Mouse (Mus musculus): ENCODE results near the gene 4632433K11Rik.
"Not testable (repeated sequence)": the region's sequence is repeated elsewhere in the genome, so short reads cannot be mapped to it uniquely, and the experiment has no call there.

The 4632433K11Rik gene

DNA sequence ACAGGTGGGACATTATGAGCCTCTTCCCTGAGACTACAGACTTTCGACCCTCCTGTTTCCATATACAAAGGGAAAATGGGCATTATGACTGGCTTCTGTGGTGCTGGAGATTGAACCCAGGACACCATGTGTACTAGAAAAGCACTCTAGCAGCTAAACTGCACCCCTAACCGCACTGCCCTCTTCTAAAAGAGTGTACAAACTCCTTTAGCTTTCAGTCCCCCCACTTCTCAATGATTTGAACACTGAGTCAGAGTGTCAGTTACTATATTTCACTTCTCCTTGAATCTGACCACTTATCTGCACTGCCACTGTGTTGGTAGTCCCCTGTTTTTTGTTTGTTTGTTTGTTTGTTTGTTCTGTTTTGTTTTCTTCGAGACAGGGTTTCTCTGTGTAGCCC, at the start of gene 4632433K11Rik:
Gene 4632433K11Rik (plus strand): TSS at position 301 of the 400 bp plus-strand sequence.
- DNase-seq (ENCODE audit: low read depth, low spot score) = no peak

DNA sequence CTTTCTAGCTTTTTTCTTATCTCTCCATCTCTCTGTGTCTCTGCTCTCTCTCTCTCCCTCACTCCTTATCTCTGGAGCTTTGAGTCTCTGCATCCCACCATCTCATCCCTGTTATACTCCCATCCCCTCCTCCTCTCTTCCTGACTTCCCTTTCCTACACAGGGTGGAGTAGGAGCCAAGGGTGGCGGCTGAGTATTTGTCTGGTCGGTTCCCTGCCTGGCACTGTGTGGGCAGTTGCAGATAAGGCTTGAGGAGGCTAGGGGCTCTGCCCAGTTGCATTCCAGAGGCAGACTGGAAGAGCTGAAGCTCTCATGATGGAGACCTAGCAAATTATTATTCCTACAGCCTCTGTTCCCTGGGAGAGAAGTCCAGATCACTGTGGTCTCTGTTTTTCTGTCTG, 45.7 kb upstream of the 4632433K11Rik start:
- DNase-seq (ENCODE audit: low read depth, low spot score) = no peak

DNA sequence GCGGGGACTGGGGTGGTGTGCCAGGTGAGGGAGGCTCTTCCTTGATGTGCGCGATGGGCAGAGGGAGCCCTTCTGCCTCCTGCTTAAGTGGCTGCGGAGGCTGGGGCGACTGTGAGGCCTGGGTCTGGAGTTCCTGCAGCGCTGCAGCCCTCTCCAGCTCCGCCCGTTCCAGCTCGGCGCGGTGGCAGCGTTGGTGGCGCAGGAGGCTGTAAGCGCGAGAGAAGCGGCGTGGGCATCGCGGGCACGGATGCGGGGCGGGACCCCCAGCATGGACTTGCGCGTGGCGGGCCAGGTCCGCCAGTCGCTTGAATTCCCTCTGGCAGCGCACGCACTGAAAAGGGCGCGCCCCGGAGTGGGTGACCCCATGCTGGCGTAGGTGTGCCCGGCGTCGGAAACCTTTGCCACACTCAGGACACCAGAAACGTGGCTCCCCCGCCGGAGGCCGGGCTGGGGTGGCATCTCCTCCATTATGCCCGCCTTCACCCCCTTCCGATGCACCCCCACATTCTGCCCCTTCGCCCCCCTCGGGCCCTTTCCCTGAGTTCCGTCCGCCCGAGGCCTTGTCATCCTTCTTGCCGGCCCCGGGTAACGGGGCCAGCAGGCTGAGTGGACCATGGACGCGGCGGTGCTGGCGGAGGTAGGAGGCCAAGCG, 40.4 kb upstream of the 4632433K11Rik start:
- no peak for DNase-seq (ENCODE audit: low read depth, low spot score)

DNA sequence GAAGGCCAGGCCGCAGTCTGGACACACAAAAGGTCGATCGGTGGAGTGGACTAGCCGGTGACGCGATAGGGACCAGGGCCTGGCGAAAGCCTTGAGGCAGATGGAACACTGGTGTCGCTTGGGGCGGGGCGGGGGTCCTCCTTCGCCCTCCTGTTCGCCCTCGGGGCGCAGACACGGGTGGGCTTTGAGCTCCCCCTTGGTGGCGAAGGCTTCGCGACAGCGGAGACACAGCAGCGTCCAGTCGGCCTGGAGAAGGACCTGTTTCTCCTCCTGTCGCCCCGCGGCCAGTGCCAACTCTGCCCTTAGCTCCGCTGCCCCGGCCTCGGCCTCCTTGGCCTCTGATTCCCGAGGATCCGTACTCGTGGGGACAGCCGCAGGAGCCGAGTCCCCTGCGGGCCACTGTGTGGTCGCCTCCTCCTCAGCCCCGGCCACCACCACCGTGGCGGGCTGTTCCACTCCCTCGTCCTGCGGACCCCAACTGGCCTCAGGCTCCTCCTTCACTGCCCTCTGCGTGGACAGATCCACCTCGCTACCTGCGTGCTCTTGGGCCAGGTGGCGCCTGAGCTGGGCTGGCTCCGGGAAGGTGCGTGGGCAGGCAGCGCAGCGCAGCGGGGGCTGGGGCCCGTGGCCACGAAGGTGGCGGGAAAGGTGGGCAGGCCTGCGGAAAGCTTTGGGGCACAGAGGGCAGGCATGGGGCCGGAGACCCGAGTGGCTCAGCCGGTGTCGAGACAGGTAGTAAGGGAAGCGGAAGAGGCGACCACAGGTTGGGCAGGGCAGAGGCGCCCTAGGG, 39.7 kb upstream of the 4632433K11Rik start:
- DNase-seq (ENCODE audit: low read depth, low spot score) = no peak

DNA sequence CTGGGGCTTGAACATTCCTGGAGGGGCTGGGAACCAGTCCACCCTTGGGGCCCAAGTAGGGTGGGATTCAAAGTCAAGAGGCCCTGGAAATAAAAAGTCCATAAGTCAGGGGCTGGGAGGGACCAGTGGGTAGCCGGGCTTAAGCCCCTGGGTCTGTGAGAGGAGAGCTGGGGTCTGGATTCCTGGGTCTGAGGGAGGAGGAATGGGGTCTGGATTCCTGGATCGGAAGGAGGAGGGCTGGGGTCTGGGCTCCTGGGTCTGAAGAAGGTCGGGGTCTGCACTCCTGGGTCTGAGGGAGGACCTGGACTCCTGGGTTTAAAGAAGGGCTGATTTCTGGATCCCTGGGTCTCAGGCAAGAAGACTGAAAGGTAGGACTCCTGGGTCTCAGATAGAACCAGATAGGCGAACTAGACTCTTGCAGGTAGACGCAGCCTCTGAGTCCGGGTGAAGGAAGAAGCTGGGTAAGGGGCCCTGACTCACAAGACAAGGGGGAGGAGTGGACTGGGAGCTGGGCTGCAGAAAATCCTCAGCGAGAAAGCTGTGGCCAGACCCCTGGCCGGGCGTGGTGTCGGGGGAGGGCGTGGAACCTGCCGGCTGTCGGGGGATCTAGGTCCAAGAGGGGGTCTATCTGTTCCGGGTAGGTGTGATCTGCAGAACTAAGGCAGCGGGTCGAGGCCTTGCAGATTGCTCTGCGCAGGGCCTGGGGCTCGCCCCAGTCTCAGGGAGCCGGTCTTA, 38.5 kb upstream of the 4632433K11Rik start:
- DNase-seq (ENCODE audit: low read depth, low spot score) = no peak

DNA sequence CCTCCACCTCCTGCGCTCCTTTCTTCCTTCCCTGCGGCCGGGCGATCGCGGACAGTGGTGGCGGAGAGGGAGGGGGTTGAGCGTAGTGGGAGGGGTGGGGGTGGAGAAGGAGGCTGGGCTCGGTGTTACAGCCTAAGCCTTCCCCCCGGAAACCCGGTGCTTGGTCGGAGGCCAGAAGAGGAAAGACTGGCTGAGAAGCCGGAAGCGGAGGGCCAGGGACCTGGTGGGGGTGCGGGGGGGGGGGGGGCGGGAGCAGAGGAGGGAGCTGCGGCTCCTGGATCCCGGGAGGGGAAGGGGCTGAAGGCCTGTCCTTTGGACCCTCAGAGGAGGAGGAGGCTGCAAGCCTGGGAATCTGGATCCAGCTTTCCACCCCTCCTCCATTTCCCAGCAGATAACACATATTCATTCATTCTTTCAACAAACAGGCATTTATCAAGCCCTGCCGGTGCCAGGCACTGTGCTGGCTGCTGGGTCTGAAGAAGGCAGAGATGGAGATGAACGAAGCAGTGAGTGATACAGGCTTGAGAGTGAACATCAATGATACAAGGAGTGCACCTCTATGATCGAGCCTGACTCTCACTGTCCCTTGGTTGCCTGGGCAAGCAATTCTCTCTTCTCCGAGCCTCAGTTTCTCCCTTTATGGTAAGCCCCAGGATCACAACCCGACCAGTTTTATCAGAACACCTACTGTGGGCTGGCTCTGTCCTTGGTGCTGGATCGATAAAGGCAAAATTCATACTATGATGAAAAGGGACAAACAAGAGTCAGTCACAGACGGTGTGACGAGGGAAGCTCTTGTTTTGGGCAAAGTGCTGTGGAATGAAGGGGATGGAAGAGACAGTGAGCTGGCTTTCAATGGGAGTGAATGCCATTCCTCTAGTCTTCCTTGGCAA, 37.7 kb upstream of the 4632433K11Rik start, which contains the start of gene Zfp579:
Gene Zfp579 (minus strand): TSS at position 156 of the 893 bp plus-strand sequence.
- peak; percentile 88 for DNase-seq (ENCODE audit: low read depth, low spot score)

DNA sequence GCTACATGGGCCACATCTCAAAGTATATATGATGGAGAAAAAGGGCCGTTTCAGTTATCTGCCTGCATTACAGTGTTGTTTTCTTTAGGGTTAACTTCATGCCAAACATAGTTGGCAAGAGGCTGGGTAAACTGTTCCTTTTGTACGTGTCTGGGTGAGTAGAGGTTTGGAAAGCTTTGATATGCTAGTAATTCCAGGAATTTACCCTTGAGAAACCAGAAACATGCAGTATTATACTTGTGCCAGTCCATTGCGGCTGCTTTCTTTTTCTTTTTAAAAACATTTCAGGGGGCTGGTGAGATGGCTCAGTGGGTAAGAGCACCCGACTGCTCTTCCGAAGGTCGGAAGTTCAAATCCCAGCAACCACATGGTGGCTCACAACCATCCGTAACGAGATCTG, 37.0 kb upstream of the 4632433K11Rik start:
- DNase-seq (ENCODE audit: low read depth, low spot score) = no peak

DNA sequence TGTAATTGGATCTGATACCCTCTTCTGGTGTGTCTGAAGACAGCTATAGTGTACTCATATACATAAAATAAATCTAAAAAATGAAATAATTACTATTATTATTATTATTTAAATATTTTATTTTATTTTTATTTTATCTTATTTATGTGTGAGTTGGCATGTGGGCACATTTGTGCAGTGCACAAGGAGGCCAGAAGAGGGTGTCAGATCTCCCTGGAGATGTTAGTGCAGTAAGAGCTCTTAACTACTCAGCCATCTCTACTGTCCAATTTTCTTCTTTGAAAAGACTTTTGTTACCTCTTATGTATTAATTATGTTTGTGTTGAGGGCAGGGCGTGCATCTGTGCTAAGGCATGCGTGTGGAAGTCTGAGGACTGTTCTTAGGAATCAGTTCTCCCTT, 34.0 kb upstream of the 4632433K11Rik start:
- no peak for DNase-seq (ENCODE audit: low read depth, low spot score)

DNA sequence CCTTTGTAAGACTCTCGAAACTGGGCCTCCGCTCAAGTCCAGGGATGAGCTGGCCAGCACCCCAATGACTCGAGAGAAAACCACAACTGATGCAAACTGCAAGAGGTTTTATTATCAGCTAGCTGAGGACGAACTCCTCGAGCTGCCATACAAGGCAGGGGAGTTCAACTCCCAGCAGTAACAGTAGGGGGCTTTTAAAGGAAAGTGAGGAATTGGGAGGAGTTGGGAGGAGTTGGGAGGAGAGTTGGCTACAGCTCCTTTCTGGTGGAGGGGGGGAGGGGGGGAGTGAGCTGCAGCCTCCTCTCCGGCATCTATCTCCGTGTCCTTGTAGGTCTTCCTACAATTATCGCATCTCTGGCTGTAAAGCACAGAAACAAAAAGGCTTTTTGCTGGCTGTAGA, 31.0 kb upstream of the 4632433K11Rik start:
- not testable (repeated sequence) for DNase-seq (ENCODE audit: low read depth, low spot score)

DNA sequence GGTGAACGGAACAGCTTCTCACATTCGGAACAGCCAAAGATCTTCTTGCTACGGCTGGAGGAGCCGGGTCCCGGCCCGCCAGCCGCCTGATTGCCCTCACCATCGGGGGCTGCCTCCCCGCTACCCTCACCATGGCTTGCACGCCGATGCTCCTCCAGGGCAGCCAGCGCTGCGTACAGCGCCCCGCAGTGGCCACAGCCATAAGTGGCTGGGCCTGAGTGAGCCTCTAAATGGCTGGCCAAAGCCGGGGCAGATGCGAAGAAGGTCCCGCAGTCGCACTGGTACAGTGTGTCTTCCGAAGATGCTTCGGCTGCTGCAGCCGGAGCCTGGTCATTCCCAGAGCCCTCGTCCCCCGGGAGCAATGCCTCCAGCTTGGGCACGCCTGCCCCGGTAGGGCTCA, 25.7 kb upstream of the 4632433K11Rik start:
- no peak for DNase-seq (ENCODE audit: low read depth, low spot score)

DNA sequence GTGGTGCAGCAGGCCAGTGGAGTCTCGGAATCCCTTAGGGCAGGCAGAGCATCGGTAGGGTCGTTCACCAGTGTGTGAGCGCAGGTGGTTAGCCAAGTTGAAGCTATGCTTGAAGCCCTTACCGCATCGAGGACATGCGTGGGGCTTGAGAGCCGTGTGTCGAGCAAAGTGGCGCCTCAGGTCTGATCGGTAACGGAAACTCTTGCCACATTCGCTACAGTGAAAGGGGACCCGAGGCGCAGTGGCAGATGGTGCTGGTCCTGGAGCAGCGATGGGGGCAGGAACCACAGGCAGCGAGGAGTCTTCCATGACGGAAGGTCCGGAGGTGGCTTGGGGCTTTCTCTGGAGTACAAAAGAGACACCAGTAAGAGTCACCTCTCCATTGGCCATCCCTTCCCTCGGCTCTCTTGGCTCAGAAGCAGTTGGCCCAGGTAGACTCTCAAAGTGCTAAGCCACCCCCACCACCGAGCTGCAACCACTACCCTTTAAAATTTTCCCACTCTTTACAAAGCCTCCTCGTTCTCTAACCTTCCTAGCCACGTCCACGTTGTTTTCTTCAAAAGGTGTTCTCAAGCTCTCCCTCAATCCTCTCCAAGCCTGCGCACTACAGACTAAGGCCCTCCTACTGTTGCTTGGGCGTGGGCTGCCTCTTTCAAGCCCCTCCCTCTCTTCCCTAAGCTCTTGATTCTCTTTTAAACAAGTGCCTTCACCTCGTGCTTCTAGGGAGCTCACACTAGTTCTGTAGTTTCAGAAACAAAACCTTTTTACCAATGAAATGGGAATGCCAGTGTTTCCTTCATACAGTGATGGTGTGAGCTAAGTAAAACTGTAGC, 21.0 kb upstream of the 4632433K11Rik start:
- DNase-seq (ENCODE audit: low read depth, low spot score) = no peak

DNA sequence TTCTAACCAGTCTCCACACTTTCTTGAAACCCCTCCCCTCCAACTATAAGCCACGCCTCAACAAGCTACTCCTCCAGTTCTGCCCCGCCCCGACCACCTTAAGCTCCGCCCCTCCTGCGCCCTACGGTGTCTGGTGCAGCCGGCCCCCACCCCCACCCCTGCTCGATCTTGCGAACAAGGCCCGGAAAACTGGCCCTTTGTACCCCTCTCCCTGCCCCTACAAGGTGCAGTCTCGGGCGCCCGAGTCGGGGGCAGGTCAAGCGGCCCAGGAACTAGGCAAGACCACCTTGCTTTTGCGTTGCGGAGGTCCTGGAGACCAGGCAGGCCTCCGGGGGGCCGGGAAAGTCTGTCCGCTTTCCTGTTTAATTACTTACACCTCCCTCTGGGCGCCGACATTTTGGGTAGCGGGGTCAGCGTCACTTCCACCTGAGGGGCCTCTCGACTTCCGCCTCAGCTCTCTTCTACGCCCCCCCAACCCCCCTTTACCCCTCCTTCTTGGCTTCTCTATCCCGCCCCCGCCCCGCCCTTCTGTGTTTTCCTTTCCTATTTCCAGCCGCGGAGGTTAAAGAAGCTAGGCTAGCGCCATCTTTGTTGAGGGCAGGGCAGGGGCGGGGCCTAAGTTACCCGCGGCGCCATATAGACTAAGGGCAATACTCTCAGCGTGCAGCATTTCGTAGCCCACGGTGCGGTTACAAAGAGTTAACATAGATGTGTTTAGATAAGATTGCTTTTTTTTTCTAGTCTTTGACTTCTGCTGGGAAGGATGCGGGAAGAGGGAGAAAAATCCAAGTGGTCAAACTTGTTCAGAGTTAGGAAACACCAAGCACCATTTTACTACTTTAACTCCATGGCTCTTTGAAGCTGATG, 19.4 kb upstream of the 4632433K11Rik start, which contains the start of the genes Zfp524 and Fiz1:
Gene Zfp524 (plus strand): TSS at position 165 of the 867 bp plus-strand sequence.
Gene Fiz1 (minus strand): TSS at position 447 of the 867 bp plus-strand sequence.
- DNase-seq (ENCODE audit: low read depth, low spot score) = peak; percentile 98

DNA sequence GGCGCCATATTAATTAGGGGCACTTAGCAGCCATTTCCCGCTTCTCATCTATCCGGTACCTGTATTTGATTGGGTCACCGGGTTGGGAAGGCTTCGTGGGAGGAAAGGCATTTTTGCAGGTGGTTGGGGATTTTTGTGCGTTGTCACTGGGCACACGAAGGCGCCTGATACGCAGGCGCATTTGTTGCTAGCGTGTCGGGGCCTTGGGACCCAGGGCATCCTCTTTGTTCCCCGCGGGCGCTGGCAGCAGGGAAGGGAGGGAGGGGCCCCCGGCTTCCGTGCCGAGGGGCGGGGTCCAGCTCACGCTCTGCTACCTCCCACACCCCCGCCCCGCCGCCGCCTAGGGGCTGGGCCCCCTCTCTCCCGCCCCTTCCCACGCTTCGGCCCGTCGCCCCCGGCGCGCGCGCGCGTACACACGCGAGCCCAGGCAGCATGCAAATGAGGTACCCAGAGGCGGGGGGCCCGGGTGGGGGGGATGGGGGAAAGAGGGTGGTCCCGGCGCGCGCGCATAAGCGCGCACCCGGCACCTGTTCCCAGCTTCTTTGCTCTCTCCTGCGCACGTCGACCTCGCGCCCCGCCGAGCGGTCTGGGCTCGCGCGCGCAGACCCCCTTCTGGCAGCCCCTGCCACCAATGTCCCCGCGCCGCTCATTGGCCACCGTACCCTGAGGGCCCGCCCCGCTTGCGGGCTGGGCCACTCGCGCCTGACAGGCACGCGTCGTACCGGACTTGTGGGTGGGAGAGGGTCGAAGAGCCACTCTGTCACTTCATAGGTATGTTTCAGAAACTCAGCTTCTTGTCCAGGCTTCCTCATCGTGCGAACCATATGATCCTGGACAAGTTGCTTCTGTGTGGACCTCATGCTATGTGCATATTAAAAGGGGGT, 18.6 kb upstream of the 4632433K11Rik start, which contains the start of gene Gm44973:
Gene Gm44973 (plus strand): TSS at position 379 of the 884 bp plus-strand sequence.
- DNase-seq (ENCODE audit: low read depth, low spot score) = no peak

DNA sequence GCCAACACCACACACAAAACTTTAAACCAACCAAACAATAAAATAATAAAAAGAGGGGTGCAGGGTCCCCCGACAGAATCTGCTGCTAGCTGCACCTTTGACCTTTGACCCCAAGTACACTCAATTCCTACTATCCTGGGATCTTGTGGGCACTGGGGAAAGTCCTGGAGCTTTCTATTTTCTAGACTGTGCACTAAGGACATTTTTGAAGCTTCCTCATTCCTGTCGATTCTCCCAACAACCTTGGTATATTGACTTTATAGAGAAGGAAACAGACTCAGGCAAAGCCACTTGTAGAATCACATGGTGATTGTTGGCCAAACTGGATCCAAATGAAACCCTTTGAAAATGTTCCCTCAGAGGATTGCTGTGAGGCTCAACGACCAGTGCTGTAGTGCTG, 17.9 kb upstream of the 4632433K11Rik start:
- no peak for DNase-seq (ENCODE audit: low read depth, low spot score)

DNA sequence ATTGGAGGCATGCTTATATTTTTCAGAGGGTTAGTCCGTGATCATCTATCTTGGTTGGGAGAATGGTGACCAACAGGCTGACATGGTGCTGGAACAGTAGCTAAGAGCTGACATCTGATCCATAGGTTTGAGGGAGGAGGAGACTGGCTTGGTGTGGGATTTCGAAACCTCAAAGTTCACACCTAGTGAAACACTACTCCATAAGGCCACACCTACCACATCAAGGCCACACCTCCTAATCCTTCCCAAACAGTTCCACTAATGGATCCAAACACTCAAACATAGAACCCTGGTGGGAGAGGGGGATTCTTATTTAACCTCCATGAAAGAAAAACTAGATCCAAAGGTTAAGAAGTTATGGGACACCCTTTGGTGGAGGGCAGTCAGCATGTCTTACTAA, 17.0 kb upstream of the 4632433K11Rik start:
- DNase-seq (ENCODE audit: low read depth, low spot score) = no peak

DNA sequence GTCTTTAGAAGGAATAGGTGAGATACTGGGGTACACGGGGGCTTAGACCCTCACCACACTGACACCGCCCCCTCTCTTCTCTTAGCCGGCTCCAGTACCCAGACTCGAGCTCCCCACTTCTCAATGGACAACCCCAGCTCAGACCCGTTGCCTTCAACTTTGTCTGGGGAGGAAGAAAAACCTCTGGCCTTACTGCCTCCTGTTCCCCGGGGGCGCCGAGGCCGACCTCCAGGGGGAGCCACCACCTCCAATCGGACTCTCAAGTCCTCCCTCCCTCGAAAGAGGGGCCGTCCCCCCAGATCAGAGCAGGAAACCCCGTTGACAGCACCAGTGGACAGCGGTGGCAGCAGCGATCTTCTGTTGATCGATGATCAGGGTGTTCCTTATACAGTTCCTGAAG, 16.6 kb upstream of the 4632433K11Rik start:
- DNase-seq (ENCODE audit: low read depth, low spot score) = no peak

DNA sequence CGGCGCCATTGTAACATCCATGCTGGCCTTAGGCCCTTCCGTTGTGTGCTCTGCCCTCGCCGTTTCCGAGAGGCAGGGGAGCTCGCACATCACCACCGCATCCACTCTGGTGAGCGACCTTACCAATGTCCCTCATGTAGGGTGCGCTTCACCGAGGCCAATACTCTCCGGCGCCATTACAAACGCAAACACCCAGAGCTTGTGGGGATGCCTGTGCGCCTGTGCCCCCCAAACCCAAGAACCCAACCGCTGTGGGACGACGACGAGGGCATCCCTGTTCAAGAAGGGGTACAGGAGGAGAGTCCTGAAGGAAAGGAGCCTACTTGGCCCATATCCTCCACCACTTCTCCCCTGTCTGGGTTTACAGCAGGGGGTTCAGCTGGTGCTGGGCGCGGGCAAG, 16.0 kb upstream of the 4632433K11Rik start:
- DNase-seq (ENCODE audit: low read depth, low spot score) = no peak

DNA sequence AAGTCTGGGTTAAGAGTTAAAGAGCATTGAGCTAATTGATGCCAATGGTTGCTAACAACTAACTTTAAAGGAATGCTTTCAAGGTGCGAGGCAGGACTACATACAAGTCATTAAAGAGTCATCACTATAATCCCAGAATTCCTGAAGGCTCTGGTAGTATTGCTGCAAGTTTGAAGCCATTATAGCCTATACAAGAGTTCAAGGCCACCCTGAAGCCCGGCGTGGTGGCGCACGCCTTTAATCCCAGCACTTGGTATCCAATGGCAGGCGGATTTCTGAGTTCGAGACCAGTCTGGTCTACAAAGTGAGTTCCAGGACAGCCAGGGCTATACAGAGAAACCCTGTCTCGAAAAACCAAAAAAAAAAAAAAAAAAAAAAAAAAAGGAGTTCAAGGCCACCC, 14.3 kb upstream of the 4632433K11Rik start:
- DNase-seq (ENCODE audit: low read depth, low spot score) = not testable (repeated sequence)

Measured in retina, adult 2 months (tissue).